Mouse (Mus musculus): ENCODE data around the gene Hmgb2. TPM values are rescaled to one million over a fixed set of nuclear protein-coding genes. Genes with fewer than 3 reads are reported as not detected.
"Not testable (repeated sequence)": the region's sequence is repeated elsewhere in the genome, so short reads cannot be mapped to it uniquely, and the experiment has no call there.

Gene Hmgb2
- total RNA-seq, 2 experiments from 2014 or later, result 432 to 491 TPM

DNA sequence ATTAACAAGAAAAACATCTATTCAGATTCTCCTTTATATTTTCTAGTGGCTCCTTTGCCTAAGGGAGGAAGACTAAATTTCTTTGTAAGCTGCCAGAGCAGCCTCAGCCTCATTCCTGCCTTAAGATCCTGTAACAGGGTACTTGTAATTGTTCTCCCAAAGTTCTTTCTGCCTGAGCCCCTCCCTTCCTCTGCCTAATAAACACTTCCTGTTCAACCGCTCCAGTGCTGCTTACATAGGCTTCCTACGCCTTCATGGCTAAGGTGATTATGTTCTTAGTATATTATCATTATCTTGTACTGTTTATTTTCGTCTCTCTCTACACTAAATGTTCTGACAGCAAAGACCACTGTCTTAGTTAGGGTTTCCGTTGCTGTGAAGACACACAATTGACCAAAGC, 3.0 kb upstream of the Hmgb2 start:
- ATAC-seq (replicated peaks; ENCODE audit: poor library complexity), result no peak

DNA sequence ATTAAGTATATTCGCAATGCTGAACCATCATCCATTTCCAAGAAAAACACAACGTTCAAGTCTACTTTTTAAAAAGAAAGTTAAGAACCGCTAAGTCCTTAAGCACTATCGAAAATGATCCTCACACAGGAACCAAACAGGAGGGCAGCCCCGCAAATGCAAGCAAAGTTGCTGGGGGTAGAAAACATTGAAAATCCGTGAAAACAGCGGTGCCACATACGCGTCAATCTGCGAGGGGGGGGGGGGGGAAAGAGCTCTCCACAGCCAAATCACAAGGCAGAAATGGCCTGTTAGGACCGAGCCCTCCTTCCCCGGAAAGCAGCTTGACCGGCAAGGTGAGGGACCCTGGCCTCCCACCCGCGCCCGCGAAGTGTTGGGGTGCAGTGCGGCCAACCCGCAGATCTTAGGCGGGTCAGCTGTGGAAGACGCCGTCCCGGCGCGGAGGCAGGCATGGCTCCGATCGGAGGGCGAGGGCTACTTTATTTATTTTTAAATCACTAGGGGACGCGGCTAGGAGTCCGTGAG, 854 bp upstream of the Hmgb2 start:
- ATAC-seq (replicated peaks; ENCODE audit: poor library complexity), result no peak; the same call in 1 of the 2 replicates

DNA sequence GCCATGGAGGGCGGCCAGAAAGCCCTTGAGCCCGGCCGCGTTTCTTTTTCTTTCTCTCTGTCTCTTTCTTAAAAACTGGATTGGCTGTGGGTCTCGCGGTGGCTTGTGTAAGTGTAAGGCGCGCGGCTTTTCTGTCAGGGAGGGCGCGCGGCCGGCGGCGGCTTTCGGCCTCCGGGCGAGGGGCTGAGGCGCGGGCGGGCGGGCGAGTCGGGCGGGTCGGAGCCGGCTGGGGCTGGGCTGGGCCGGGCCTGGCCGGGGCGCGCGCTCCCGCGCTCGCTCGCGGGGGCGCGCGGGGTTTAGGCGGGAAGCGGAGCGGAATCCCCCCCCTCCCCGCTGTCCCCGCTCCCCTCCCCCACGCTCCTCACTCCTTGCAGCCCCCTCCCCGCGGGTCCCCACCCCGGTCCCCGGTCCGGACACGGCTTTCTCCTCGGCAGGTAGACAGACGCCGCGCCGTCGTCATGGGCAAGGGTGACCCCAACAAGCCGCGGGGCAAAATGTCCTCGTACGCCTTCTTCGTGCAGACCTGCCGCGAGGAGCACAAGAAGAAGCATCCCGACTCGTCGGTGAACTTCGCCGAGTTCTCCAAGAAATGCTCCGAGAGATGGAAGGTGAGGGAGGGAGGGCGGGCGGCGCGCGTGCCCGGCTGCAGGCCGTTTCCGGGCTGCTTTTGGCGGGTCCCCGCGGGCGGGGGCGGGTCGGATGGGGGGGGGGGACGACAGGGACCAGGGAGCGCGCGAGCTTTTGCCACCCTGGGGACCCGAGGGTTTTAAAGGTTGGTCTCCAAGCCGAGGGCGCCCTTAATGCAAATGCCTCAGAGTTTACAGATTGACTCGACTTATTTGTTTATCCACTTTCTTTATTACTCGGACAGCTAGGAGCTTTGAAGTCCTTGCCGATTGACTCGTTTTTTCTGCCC, 692 bp downstream of the Hmgb2 start:
- no peak; the same call in 1 of the 2 replicates for ATAC-seq (replicated peaks; ENCODE audit: poor library complexity)

DNA sequence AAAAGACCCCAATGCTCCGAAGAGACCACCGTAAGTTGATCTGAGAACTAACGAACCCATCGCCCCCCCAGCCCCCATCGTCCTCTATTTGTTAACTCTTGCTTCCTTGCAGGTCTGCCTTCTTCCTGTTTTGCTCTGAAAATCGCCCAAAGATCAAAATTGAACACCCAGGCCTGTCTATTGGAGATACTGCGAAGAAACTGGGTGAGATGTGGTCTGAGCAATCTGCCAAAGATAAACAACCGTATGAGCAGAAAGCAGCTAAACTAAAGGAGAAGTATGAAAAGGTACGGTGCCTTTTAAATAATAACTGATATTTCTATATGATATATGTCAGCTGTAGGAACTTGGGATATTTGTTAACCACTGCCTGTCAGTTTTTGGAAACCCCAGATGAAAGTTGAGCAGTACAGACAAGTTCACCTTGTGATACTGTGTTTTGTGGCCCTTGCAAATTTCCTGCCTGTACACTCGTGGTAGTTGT, 1.5 kb downstream of the Hmgb2 start:
- ATAC-seq (replicated peaks; ENCODE audit: poor library complexity), result not testable (repeated sequence)

DNA sequence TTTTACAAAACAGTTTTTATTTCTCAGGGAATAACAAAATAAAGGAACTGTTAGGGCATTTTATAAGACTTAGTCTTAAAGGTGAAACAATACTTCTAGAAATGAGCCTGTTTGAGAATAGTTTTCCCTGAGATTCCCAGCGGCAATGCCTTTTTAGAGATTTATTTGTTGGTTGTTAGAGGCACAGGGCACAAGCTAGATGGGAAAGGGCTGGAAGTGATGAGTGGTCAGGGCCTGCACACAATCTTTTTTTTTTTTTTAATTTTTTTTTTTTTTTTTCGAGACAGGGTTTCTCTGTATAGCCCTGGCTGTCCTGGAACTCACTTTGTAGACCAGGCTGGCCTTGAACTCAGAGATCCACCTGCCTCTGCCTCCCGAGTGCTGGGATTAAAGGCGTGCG, 5.0 kb downstream of the Hmgb2 start:
- ATAC-seq (replicated peaks; ENCODE audit: poor library complexity), result not testable (repeated sequence)

DNA sequence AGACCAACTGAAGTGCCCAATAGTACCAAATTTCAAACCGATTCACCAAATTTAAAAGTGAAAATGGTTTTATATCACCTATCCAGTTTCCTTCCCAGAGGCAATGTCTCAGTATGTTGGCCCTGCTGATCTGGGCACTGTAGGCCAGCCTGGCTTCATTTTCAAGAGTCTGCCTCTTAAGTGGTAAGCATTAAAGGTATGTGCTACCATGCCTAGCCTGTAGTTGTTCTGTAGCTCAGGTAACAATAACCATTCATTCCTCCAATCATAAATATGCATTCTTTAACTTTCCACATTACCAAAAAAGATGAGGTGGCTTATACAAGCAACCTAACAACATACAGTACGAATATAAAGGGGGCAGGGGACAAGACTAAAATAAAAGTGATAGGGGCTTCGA, 6.0 kb downstream of the Hmgb2 start:
- ATAC-seq (replicated peaks; ENCODE audit: poor library complexity), result 0 out of 2 replicates have a peak, but pooled peaks have one; percentile 16

DNA sequence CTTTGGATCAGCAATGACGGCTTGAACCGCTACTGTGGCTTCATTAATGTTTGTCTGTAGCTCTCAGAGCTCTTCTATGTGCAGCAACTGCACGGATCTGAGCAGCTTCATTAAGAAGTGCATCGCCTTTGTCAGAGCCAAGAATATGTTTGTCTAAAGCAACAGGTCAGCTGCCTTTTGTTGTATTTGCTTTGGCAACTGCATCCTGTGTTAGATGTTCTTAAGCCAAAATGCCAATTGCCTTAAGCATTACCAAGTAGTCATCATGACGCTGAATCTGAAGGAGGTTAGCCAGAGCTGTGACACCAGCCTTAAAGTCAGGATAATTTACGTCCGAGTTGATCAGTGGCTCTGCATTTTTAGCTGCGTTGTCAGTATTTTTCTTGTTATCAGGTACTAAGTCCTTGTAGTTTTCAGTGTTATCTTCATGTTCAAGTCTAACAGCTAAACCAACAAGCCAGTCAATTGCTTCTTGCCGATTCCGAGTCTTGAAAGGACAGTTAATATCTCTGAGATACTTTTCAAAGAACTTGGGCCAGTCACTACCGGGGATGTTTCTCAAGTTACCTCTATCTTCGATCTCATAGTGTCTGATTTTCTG, 8.6 kb downstream of the Hmgb2 start:
- ATAC-seq (replicated peaks; ENCODE audit: poor library complexity), result peak; percentile 73

DNA sequence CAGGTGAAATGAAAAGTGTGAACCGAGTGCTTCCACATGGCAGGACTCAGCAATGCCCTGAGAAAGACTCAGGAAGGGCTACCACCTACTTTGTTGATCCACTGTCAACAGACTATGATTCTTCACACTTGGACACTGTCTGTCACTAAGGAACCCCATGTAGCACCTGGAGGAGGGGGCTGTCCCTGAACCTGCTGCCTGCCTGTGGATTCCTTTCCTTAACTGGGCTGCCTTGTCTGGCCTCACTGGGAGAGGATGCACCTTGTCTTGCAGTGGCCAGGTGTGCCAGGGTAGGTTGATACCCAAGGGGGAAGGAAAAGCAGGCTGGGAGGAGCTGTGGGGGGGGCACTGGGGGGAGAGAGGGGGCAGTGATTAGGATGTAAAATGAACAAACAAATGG, 16.3 kb downstream of the Hmgb2 start:
- no peak for ATAC-seq (replicated peaks; ENCODE audit: poor library complexity)

DNA sequence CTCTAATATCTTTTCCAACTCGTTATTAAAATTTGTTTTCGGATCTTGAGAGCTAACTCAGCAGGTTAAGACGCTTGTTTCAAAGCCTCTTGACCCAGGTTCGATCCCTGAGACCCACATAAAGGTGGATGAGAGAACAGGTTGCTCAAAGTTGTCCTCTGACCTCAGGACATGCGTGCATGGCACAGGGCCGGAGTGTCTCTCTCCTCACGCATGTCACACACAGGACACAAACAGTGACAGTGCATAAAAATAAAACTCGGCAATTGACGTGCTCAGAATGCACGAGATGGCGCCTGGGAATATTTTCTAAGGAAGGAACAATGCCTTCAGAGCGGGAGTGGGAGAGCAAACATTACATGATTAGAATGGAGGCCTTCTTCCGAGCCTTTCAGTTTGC, 18.5 kb downstream of the Hmgb2 start:
- no peak for ATAC-seq (replicated peaks; ENCODE audit: poor library complexity)

DNA sequence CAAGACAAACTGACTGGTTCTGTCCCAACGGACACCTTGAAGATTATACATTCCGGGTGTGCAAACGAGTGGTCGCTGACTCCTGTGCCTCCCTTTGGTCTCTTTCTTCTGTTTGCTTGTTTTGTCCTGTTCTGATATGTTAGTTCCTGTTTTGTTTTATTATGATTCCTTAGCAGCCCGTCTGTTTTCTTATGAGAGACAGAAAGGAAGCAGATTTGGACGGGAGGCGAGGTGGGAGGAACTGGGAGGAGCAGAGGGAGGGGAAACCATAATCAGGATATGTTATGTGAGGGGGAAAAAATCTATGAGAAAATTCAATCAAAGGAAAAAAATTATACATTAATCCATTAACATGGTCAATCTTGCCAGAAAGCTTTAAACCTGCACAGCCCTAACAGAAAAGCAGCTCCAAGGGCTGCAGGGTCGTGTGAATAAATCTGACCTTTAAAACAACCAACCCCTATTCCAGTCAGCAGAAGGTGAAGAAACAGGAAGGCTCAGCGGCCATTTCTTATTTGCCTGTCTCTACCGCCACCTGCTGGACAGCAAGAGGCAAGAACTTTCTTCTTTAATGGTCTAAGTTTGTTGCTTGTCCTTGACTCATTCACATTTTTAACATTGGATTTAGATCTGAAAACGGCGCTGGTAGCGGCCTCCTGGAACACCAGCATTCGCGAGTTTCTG, 19.1 kb downstream of the Hmgb2 start:
- ATAC-seq (replicated peaks; ENCODE audit: poor library complexity), result peak; percentile 94

DNA sequence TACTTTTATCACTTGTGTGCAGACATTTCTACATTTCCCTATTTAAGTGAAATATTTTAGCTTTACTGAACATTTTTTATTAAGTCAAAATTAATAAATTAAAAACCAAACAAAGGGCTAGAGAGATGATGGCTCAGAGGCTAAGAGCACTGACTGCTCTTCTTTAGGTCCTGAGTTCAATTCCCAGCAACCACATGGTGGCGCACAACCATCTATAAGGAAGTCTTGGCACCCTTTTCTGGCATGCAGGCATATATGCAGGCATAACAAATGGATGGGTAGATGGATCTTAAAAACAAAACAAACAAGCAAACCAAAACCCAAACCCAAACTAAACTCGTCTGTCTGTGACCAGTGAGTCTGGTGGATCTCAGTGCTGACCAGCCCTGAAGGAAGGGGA, 20.5 kb downstream of the Hmgb2 start:
- no peak for ATAC-seq (replicated peaks; ENCODE audit: poor library complexity)

DNA sequence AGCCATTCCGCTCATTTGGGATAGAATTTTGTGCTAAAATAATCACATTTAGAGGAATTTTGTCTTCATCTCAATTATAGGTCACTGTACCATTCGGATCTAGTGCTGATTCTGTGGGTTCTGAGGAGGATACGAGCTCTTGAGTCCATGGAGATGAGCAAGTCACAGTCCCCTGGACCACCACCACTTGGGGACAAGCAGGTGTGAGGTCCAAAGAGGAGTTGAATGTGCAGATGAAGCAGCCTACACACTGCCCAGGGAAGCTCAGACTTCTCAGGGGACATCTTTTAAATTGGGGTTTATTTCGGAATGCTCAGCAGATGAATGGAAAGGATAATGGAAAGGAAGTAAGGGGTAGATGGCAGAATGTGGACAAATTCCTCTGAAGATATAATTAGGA, 21.4 kb downstream of the Hmgb2 start:
- ATAC-seq (replicated peaks; ENCODE audit: poor library complexity), result no peak

DNA sequence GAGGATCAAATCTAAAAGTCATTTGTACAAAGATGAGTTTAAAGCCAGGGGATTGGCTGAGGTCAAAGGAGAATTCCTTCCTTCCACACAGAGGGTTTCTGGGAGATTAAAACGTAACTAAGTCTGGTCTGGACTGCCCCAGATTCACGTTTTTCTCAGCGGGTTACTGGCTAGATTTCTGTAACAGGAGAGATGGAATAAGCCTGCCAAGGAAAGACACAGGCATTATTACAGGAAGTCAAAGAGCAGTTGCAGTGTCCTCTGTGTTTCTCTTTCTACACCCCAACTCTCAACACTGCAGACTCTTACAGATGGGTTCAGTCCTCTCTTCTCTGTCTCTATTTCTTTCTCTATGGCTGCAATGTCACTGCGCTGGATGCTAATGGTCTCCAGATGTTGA, 22.8 kb downstream of the Hmgb2 start:
- ATAC-seq (replicated peaks; ENCODE audit: poor library complexity), result no peak

DNA sequence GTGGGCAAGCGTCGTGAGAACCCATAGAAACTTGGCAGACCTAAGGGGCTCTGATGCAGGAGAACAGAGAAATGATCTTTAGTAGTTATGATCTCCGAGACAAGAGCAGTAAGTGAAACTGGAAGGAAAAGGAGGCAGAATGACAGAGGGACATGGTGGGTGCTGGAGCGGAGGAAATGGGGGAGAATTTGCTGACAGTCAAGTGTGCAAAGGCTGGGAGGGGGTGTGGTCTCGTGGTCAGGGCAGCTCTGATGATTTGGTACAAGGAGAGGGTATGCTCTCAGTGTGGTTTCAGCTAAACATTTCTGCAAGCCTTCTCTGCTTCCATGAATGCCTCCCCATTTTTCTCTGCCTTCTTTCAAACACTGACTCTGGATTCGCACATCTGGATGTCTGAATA, 24.5 kb downstream of the Hmgb2 start:
- ATAC-seq (replicated peaks; ENCODE audit: poor library complexity), result 0 out of 2 replicates have a peak, but pooled peaks have one; percentile 28

DNA sequence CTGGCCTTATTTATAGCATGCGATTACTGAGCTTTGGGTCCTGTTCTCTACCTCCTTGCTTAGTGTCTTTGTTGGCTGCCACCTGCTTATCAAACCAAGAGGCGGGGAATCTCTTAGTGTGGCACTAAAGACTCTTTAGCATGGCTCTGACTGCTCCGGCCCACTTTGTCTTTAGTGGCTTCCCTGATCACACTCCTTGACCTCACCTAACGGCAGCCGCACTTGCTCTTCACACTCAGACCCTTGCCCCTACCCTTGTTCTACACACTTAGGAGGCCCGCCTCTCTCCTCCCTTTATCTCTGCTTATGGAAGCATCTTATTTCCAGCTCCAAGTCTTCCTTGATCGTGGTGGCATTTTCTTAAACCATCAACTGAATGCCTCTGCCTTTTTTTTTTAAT, 26.9 kb downstream of the Hmgb2 start:
- ATAC-seq (replicated peaks; ENCODE audit: poor library complexity), result no peak

DNA sequence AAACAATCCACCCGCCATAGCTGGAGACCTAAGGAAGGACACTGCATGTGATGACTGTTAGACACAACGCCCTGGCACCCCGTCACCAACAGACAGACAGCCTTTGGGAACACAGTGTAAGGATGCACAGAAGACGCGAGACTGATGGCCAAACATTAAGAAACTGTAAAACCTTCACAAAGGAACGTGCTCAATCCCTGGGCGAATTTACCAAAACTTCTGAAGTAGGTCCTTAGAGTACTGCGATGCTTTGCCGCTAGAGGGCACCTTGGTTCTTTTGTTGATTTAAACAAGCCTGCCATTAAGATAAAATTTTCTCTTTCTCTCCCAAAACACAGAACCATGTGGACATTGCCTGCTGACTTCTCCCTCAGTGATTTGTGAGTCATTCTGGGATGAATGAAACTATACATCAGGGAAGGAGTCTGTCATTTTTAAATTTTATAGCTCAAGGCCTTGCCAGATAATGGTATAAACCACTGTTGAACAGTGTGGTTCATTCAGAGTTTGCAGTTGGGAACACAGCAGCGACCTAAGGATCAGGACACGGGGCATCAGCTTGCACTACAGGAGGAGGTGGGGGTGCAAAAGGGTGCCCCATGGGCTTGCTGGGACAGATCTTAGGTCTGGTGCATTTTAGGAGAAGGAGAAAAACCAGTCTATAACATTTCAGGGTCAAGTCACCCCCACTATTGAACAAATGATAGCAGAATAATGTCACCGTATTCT, 28.6 kb downstream of the Hmgb2 start:
- peak; percentile 77 for ATAC-seq (replicated peaks; ENCODE audit: poor library complexity)

DNA sequence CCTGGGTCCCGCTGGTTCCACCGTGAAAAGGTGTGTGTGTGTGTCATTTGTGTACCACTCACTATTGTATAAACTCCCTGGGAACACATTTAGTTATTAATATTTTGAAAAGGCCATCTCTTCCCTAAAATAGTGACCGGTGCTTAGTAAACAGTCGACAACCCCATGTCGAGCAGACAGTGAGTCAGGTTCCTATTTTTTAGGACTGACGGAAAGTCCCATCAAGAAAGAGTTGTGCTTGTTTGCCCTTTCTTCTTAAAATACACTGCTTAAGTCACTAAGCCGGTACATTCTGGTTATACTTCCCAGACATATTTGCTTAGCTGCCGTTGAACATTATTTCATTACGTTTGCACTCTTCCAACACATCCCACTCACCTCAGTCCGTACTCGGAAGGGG, 29.2 kb downstream of the Hmgb2 start:
- no peak for ATAC-seq (replicated peaks; ENCODE audit: poor library complexity)

DNA sequence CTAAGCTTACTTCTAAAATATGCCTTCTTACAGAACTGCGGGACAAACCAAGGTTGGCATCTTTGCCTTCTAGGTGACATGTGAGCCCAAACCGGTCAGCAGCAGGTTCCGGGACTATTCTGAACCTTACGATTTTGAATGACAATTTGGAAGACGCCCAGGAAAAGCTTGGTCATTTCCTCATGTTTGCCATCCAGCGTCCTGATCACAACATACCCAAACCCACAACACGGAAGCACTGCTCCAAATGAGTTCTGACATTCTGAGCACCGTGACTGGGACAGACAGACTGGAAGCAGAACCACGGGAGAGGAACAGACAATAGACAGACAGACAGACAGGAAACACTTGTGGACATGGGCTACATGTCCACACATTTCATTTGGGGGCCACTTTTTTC, 29.7 kb downstream of the Hmgb2 start:
- peak; percentile 58 for ATAC-seq (replicated peaks; ENCODE audit: poor library complexity)

DNA sequence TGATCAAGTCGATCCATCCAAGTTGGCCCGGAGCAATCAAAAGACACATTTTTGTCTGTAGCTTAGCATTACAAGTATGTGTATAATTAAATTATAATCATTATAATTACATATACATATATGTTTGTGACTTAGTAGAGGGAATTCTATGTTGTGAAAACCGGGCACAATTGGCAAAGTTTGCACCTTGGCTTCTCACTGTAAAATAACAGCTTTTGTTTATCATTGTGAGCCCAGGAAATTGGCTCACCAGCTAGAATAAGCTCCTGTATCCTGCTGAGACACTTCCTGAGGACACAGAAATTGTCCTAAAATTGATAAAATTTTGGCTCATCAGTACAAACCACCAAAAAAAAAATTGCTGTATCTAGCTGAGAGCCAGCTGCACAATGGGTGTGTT, 34.7 kb downstream of the Hmgb2 start:
- ATAC-seq (replicated peaks; ENCODE audit: poor library complexity), result no peak

DNA sequence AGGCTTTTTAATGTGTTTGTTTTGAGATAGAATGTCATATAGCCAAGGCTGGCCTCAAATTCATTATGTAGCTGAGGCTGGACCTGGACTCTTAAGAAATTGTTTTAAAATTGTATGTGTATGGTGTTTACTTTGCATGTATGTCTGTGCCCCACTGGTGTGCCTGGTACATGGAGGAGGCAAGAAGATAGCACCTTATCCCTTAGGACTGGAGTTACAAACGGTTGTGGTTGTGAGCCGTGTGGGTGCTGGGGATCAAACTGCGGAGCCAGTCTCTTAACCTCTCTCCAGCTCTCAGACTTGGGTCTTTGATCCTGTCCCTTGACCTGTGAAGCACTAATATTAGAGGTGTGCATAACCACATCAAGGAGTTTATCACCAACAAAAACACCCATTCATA, 35.1 kb downstream of the Hmgb2 start:
- no peak for ATAC-seq (replicated peaks; ENCODE audit: poor library complexity)

DNA sequence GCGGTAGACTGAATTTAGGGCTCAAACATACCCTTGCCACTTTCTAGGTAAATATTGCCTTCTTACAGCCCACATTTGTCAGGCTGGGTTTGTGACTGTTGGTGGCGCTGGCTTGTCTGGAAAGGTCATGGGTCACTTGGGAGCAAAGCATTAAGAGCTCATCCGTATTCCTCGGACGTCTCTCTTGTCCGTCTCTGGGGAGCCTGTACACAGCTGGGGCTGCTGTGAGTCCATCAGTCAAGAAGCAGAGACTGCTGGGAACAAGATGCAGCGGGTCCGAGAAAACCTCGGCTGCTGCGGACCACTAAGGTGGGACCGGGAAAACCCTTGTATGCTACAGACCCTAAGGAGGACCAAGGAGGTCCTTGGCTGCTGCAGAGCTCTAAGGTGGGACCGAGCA, 35.9 kb downstream of the Hmgb2 start:
- ATAC-seq (replicated peaks; ENCODE audit: poor library complexity), result no peak
